Mouse (Mus musculus): ENCODE results near the gene Alg3.

DNA sequence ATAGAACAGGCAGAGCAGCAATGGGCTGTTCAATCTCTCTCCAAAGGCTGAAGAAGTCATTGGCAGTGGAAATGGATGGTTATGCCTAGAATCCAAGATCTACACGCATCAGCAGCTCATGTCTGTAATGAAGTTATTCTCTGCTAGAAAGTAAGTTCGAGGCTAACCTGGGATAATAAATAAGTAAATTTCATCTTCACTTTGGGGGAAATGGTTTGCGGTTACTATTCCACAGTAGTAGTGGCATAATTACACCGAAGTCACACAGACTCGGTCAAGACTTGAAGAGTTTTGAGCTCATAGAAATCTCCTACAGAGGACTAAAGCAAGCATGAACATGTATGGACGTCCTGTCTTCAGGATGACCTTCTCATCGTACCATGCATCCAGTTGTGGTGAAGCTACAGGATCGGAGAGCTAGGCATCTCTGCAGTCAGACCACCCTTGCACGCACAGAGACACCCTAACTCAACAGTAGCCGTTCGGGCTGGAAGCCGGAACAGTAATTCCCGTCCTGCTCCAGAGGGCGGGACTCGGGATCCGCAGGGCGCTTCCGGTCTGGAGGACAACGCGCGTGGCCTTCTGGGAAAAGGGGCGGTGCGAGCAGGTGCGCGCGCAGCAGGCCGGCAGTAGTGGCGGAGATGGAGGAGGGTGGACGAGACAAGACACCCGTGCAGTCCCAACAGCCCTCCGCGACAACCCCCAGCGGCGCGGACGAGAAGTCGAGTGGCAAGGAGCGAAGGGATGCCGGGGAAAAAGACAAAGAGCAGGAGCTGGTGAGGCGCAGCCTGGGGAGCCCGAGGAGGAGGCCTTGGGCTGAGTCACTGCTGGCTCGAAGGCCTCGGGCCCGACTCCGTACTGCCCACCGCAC lies 39.8 kb upstream of the Alg3 start, which contains the start of gene Psmd2:
- TF ChIP-seq CTCF (IDR thresholded peaks at IDR 0.05; ENCODE audit: extremely low read depth, insufficient read depth, insufficient read length, insufficient replicate concordance) (no peak), POLR2A (IDR thresholded peaks at IDR 0.05; ENCODE audit: low read depth, low read length) (peak; percentile 50)

All from spleen, adult 2 months (tissue).